Mouse (Mus musculus) adrenal gland, adult 18-20 months (tissue): ENCODE results near the gene Extl1. TPM values are rescaled to one million over a fixed set of nuclear protein-coding genes. Genes with fewer than 3 reads are reported as not detected.

Experiments used
- DNase-seq, 2 experiments: peaks; one replicate each; pipeline ENCODE4 v3.0.0; 2021 to 2022; ENCODE audit warnings: low spot score in 2 of 2
- total RNA-seq, 2 experiments: library from RNA; stranded (reverse); gene quantifications; 1 replicate in 1 of 2; 2 replicates in 1 of 2; pipeline ENCODE4 v1.2.3; 2021

Gene Extl1
- total RNA-seq, 2 experiments from 2014 or later = 3.3 to 4.2 TPM

DNA sequence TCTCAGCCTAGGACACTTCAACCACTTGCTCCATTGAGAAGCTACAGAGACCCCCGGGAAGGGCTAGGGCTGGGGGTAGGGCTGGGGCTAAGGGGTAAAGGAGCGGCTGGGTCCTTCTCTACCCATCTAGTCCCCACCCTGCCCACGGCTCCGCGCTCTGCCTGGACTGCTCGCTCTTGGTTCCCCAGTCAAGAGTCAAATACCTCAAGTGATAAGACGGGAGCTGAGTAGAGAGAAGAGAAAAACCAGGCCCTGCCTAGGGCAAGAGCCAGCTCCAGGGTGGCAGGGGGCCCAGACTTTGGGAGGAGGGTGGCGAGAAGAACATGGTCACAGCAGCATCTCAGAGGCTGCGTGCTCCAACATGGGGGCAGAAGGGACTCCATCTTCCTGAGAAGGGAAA is 68.2 kb downstream of the Extl1 start:
- no peak for DNase-seq

GRCm38 (mm10) chr4:134314876-134315275 is 68.8 kb downstream of the Extl1 start, which contains the start of gene Trim63:
Gene Trim63, plus strand, starts transcription at chr4:134315120.
- DNase-seq = no peak

DNA sequence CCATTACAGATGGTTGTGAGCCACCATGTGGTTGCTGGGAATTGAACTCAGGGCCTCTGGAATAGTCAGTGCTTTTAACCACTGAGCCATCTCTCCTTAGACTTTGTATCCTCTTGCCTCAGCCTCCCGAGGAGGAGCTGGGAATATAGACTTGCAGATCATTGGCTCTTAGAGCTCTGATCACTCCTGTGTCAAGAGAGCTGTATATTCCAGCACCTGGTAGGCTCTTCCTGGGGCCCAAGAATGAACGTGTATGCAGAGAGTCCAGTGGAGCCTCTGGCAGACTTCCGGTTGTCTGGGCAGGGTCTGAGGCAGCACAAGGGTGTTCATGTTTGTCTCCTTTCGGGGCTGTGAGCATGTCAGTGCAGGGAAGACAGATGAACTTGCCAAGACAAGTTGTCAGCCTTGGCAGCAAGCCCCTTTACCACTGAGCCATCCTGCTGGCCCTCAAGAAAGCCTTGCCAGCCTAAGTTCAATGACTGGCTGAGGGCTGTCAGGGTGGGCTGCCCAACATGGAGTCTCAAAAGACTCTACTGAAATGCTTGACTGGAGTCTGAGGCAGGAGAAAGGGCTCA is 69.5 kb downstream of the Extl1 start:
- DNase-seq = no peak

- DNase-seq = no peak
Measured at GRCm38 (mm10) chr4:134312901-134313300, 70.7 kb downstream of the Extl1 start.

- DNase-seq = no peak
Measured at GRCm38 (mm10) chr4:134312341-134312740, 71.3 kb downstream of the Extl1 start.

DNA sequence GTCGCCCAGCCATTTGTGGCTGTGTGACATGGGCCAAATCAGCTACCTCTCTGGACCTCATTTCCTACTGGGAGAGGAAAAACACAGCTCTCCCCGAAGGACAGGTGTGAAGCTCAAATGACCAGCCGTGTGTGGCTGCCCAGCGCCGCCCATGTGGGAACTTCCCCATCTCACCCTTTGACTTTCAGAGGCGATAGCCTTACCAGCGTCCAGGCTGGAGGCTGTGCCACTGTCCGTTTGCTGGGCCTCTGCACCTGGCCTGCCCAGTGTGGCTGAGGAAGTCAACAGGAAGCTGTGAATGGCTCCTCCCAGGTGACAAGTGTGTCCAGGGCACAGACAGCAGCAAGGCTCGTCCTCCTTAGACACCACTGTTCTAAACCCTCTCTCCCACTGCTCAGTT is 71.9 kb downstream of the Extl1 start:
- no peak for DNase-seq

DNA sequence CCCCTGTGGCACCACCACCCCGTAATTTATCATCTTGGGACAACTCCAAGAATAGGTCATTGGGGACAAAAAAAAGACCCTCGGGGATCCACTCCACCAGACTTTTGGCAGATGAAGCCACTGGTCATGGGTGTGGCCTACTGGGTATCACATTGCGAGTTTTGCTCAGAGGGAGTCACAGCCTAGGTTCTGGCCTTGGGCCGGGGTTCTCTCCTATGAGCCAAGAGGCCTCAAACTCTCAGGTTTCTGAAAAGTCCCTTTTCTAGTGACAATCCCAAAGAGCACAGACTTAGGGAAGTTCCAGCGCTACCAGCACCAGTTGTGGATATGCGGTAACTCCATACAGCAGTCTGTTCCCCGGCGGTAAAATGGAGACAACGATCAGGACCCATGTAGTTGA is 73.0 kb downstream of the Extl1 start:
- DNase-seq = no peak

- DNase-seq = no peak
Measured at GRCm38 (mm10) chr4:134310106-134310505, 73.5 kb downstream of the Extl1 start.

DNA sequence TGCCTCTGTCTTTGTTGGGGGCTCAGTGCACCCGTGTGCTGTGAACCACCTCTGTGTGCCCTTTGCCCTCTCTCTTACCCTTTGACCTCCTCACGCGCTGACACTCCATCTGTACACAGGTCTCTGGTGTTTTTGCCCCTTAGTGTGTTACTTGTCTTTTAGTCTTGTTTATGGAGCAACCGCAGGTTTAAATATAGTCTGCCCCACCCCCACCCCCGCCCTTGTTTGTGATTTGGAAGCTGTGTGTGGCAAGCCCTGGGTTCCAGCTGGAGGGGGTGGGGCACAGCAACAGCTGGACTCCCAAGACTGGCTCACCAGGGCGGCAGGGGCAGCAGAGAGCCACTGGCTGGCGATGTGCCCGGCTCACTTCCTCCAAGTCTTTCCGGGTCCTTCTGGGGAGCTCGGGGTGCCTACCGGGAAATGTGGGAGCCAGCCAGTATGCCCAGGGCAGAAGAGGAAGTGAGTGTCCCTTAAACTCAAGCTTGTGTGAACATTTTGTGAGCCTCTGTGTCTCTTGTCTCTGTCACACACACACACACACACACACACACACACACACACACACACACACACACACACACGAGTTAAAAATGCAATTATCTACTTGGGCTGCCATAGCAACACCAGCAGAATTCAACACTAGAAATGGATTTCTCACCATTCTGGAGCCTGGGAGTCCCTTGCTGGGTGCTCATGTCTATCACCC is 76.1 kb downstream of the Extl1 start:
- peak; percentile 31 to 51 for DNase-seq

DNA sequence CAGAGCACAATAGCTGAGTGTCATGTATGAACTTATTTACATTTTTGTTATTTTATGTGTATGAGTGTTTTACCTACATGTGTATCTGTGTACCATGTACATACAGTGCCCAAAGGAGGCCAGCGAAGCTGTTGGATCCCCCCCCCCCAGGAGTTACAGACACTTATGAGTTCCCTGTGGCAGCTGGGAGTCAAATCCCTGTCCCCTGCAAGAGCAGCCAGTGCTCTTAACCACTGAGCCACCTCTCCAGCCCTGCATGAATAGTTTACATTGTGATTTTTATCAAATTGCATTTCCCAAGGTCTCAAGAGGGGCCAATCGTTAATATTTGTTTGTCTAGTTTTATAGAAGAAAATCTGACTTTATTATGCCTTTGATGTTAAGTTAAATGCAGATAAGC is 76.7 kb downstream of the Extl1 start:
- DNase-seq = no peak

Other genes starting within 250 kb of the Extl1 start
- gene Cep85, start 196.7 kb downstream of the Extl1 start, total RNA-seq = 10 to 100 TPM; 12.9 to 15.4 TPM
- not detected for gene Gm7534, start 180.8 kb downstream of the Extl1 start, total RNA-seq
- not detected for gene Catsper4, start 156.5 kb downstream of the Extl1 start, total RNA-seq
- gene Cnksr1, start 145.5 kb downstream of the Extl1 start, total RNA-seq = under 1 TPM; 0.66 to 0.99 TPM
- not detected for gene E130218I03Rik, start 140.2 kb downstream of the Extl1 start, total RNA-seq
- 10 to 100 TPM; 10.5 to 10.8 TPM for gene Zfp593, start 138.3 kb downstream of the Extl1 start, total RNA-seq
- gene Gm30191, start 136.9 kb downstream of the Extl1 start, total RNA-seq = not detected
- gene Grrp1, start 129.7 kb downstream of the Extl1 start, total RNA-seq = 10 to 100 TPM in 1 of 2 experiments, 1 to 10 TPM in 1; 9.3 to 10.0 TPM
- gene Pdik1l, start 96.0 kb downstream of the Extl1 start, total RNA-seq = 10 to 100 TPM; 14.0 to 22.5 TPM
- under 1 TPM in 1 of 2 experiments, not detected in 1; 0.32 TPM for gene Trim63, start 68.7 kb downstream of the Extl1 start, total RNA-seq
- 10 to 100 TPM; 28.9 to 47.4 TPM for gene Slc30a2, start 40.7 kb downstream of the Extl1 start, total RNA-seq
- 10 to 100 TPM; 15.2 to 17.8 TPM for gene Pafah2, start 12.5 kb upstream of the Extl1 start, total RNA-seq
- gene Stmn1, start 84.5 kb upstream of the Extl1 start, total RNA-seq = 10 to 100 TPM; 24.8 to 25.6 TPM
- 10 to 100 TPM; 22.2 to 30.2 TPM for gene Paqr7, start 112.8 kb upstream of the Extl1 start, total RNA-seq
- gene Aunip, start 127.1 kb upstream of the Extl1 start, total RNA-seq = under 1 TPM; 0.48 to 0.56 TPM
- 100 to 1,000 TPM; 123 to 132 TPM for gene Mtfr1l, start 151.5 kb upstream of the Extl1 start, total RNA-seq
- gene Selenon, start 168.3 kb upstream of the Extl1 start, total RNA-seq = 10 to 100 TPM; 24.3 to 28.9 TPM